Mouse (Mus musculus) olfactory bulb, adult 2 months (tissue): ENCODE data around the gene Slc35c1.

Experiments
- CTCF ChIP-seq: fragments of 200-500 bp; IDR thresholded peaks from 2 replicates; pipeline ENCODE4 v1.5.1; 2012; ENCODE audit warnings: low read depth, mild to moderate bottlenecking, low read length, moderate library complexity; ENCODE audit not compliant: insufficient read depth
- POLR2A ChIP-seq: fragments of 200-500 bp; IDR thresholded peaks from 2 replicates; pipeline ENCODE4 v1.6.1; 2012; ENCODE audit warnings: mild to moderate bottlenecking, low read depth, low read length, moderate library complexity; ENCODE audit not compliant: insufficient read depth

- TF ChIP-seq POLR2A (no peak), CTCF (no peak)
These were observed 33.5 kb upstream of the Slc35c1 start for GRCm38 (mm10) chr2:92493656-92494390.
